ENCODE assay signal across 15 mouse cellular contexts in the genomic region with DNA sequence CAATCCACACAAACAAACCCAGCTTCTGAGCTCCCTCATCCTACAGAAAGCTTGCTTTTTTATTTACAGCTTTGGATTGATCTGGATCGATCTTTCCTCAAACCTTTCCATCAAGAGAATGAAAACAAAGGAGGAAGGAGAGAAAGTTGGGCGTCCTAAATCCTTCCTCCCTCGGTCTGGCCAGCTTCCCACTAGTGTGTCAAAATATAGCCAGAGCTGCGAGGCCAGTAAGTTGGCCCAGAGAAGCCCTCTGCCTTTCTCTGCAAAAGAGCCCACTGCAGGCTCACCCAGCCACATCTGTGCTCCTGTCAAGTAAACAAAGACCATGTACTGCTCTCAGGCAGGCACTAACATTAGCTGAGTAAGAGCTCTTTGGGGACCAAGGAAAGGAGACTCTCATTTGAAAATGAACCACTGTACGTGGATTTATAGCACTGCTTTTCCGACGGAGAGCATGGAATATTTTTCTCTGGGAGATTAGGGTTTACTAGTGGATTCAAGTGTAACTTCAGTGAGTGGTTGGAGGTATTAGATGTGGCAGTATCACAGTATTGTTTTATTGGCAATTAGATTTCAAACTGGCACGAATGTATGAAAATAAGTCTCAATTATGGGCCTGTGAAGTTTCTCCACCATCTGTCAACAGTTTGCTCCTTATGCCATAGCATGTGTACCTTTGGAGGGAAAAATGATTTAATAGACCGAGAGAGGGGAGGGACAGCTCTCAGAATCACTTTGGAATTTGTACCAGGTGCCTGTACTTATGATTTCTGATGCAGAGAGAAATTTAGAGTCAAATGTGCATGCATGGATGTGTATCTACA.
DNase-seq lines count a peak whose midpoint lies in the region; ATAC-seq and TF ChIP-seq lines count a peak whose summit lies in the region.
"Had no signal": no experiment of that assay in that cellular context is flagged by ENCODE, and none has a peak within 500 bp of the region (broad histone marks: within the 10 kb centered on the region; RNA-seq: fewer than 3 reads in every experiment).

No protein-coding gene starts in this region.

- no peaks in the 10 kb centered on the region for H3K36me3 ChIP-seq in heart, embryonic 11.5 days (ENCODE audit: control insufficient read depth, insufficient read depth, low read length)
- H3K36me3 ChIP-seq in lung, embryonic 14.5 days (ENCODE audit: insufficient read depth): no peaks in the 10 kb centered on the region
- H3K36me3 ChIP-seq in forebrain, embryonic 14.5 days (ENCODE audit: control insufficient read depth, insufficient read depth, low read length): no peaks in the 10 kb centered on the region
- H3K36me3 ChIP-seq in hindbrain, embryonic 16.5 days (ENCODE audit: control insufficient read depth, insufficient read depth, low read length): no peaks in the 10 kb centered on the region
- no peaks in the 10 kb centered on the region for H3K36me3 ChIP-seq in stomach, postnatal 0 days (ENCODE audit: control insufficient read depth, insufficient read depth, low read length)
- H3K36me3 ChIP-seq: kidney, embryonic 15.5 days; midbrain, embryonic 12.5 days had no signal

- DNase-seq in heart, postnatal 4 days: peak; percentile 20
- DNase-seq in lung, embryonic 14.5 days: peak; percentile 7
- DNase-seq in lung, postnatal 14 days: no peak
- DNase-seq in forebrain, embryonic 14.5 days (ENCODE audit: low spot score): peak; percentile 78
- DNase-seq in stomach, postnatal 0 days (ENCODE audit: low spot score): no peak
- no peak for DNase-seq in cerebellum, postnatal 4 days (ENCODE audit: low spot score in 2 of 2)
- DNase-seq: adrenal gland, adult 2 months; cerebellum, adult 9-10 months; lung, postnatal 36 days; retina, postnatal 1 day had no signal

- ATAC-seq in heart, embryonic 11.5 days (replicated peaks; ENCODE audit: insufficient number of reproducible peaks, low FRiP score, low TSS enrichment): no peak
- no peak for ATAC-seq in lung, embryonic 14.5 days (ENCODE audit: insufficient read depth)
- peak; percentile 63 for ATAC-seq in forebrain, embryonic 14.5 days
- no peak for ATAC-seq in hindbrain, embryonic 16.5 days
- no peak for ATAC-seq in stomach, postnatal 0 days (ENCODE audit: low FRiP score, low TSS enrichment)

- H3K27ac ChIP-seq in heart, embryonic 11.5 days (ENCODE audit: low read depth, low read length): no peak overlapping the region
- H3K27ac ChIP-seq in lung, embryonic 14.5 days (ENCODE audit: low read depth): no peak overlapping the region
- H3K27ac ChIP-seq in forebrain, embryonic 14.5 days (ENCODE audit: low read depth, low read length): peak overlapping the region; percentile 75
- peak overlapping the region; percentile 68 for H3K27ac ChIP-seq in hindbrain, embryonic 16.5 days (ENCODE audit: low read depth, low read length)
- no peak overlapping the region for H3K27ac ChIP-seq in stomach, postnatal 0 days (replicated peaks)
- H3K27ac ChIP-seq: kidney, embryonic 15.5 days; liver, embryonic 14.5 days; midbrain, embryonic 12.5 days had no signal

- 58% methylated on average over 9 of the region's 9 CpGs for WGBS in heart, embryonic 11.5 days (ENCODE audit: insufficient replicate concordance)
- 40% methylated on average over 9 of the region's 9 CpGs for WGBS in lung, embryonic 14.5 days
- WGBS in forebrain, embryonic 14.5 days: 56% methylated on average over 9 of the region's 9 CpGs
- 51% methylated on average over 9 of the region's 9 CpGs for WGBS in hindbrain, embryonic 16.5 days
- 42% methylated on average over 9 of the region's 9 CpGs for WGBS in stomach, postnatal 0 days

- H3K4me2 ChIP-seq in heart, embryonic 11.5 days: no peak overlapping the region
- no peak overlapping the region for H3K4me2 ChIP-seq in lung, embryonic 14.5 days
- no peak overlapping the region for H3K4me2 ChIP-seq in forebrain, embryonic 14.5 days (ENCODE audit: low read length)
- H3K4me2 ChIP-seq in hindbrain, embryonic 16.5 days (ENCODE audit: low read length): no peak overlapping the region
- no peak overlapping the region for H3K4me2 ChIP-seq in stomach, postnatal 0 days (replicated peaks; ENCODE audit: low read depth)
- H3K4me2 ChIP-seq: kidney, embryonic 15.5 days; midbrain, embryonic 12.5 days had no signal

- H3K4me3 ChIP-seq in heart, embryonic 11.5 days (ENCODE audit: low read depth, low read length): no peak overlapping the region
- no peak overlapping the region for H3K4me3 ChIP-seq in lung, embryonic 14.5 days (ENCODE audit: low read depth, low read length)
- no peak overlapping the region for H3K4me3 ChIP-seq in forebrain, embryonic 14.5 days (ENCODE audit: low read depth, low read length)
- H3K4me3 ChIP-seq in hindbrain, embryonic 16.5 days (ENCODE audit: low read length): no peak overlapping the region
- no peak overlapping the region for H3K4me3 ChIP-seq in stomach, postnatal 0 days (ENCODE audit: low read depth, low read length)
- H3K4me3 ChIP-seq: kidney, embryonic 15.5 days; midbrain, embryonic 12.5 days had no signal

- no peaks in the 10 kb centered on the region for H3K4me1 ChIP-seq in heart, embryonic 11.5 days (ENCODE audit: control insufficient read depth, insufficient read depth, low read length)
- H3K4me1 ChIP-seq in lung, embryonic 14.5 days (ENCODE audit: insufficient read depth): no peaks in the 10 kb centered on the region
- peaks cover 19% of the 10 kb centered on the region for H3K4me1 ChIP-seq in forebrain, embryonic 14.5 days (ENCODE audit: control insufficient read depth, insufficient read depth, low read length)
- H3K4me1 ChIP-seq in hindbrain, embryonic 16.5 days (ENCODE audit: control insufficient read depth, insufficient read depth, low read depth, low read length): peaks cover 7% of the 10 kb centered on the region
- H3K4me1 ChIP-seq in stomach, postnatal 0 days (replicated peaks; ENCODE audit: control insufficient read depth, insufficient read depth): no peaks in the 10 kb centered on the region
- H3K4me1 ChIP-seq: midbrain, embryonic 12.5 days had no signal

- H3K9ac ChIP-seq in heart, embryonic 11.5 days (ENCODE audit: low read depth, low read length): no peak overlapping the region
- H3K9ac ChIP-seq in lung, embryonic 14.5 days: no peak overlapping the region
- H3K9ac ChIP-seq in forebrain, embryonic 14.5 days (ENCODE audit: low read length): no peak overlapping the region
- no peak overlapping the region for H3K9ac ChIP-seq in hindbrain, embryonic 16.5 days (ENCODE audit: low read depth, low read length)
- H3K9ac ChIP-seq in stomach, postnatal 0 days (ENCODE audit: low read length): no peak overlapping the region
- H3K9ac ChIP-seq: kidney, embryonic 15.5 days; liver, embryonic 14.5 days; midbrain, embryonic 12.5 days had no signal

- TF ChIP-seq CTCF in lung, embryonic 14.5 days (IDR thresholded peaks at IDR 0.05; ENCODE audit: low read depth): no peak
- TF ChIP-seq CTCF in stomach, postnatal 0 days (IDR thresholded peaks at IDR 0.05; ENCODE audit: low read depth): no peak

- TF ChIP-seq EP300 in stomach, postnatal 0 days (optimal IDR thresholded peaks at IDR 0.05): no peak

- no peaks in the 10 kb centered on the region for H3K27me3 ChIP-seq in heart, embryonic 11.5 days (ENCODE audit: control insufficient read depth, insufficient read depth, low read length)
- no peaks in the 10 kb centered on the region for H3K27me3 ChIP-seq in lung, embryonic 14.5 days (ENCODE audit: insufficient read depth, low read length)
- no peaks in the 10 kb centered on the region for H3K27me3 ChIP-seq in forebrain, embryonic 14.5 days (replicated peaks; ENCODE audit: control insufficient read depth, insufficient read depth, low read length)
- no peaks in the 10 kb centered on the region for H3K27me3 ChIP-seq in hindbrain, embryonic 16.5 days (replicated peaks; ENCODE audit: control insufficient read depth, insufficient read depth, low read length)
- H3K27me3 ChIP-seq in stomach, postnatal 0 days (ENCODE audit: control insufficient read depth, insufficient read depth, low read length): no peaks in the 10 kb centered on the region
- H3K27me3 ChIP-seq: kidney, embryonic 15.5 days; midbrain, embryonic 12.5 days had no signal

- no peaks in the 10 kb centered on the region for H3K9me3 ChIP-seq in heart, embryonic 11.5 days (replicated peaks; ENCODE audit: control insufficient read depth, low read length)
- H3K9me3 ChIP-seq in lung, embryonic 14.5 days (ENCODE audit: low read depth, low read length): no peaks in the 10 kb centered on the region
- H3K9me3 ChIP-seq in forebrain, embryonic 14.5 days (replicated peaks; ENCODE audit: control insufficient read depth, low read length): no peaks in the 10 kb centered on the region
- no peaks in the 10 kb centered on the region for H3K9me3 ChIP-seq in hindbrain, embryonic 16.5 days (ENCODE audit: control insufficient read depth, low read length)
- H3K9me3 ChIP-seq in stomach, postnatal 0 days (ENCODE audit: control insufficient read depth, low read length): no peaks in the 10 kb centered on the region
- H3K9me3 ChIP-seq: kidney, embryonic 15.5 days; midbrain, embryonic 12.5 days had no signal

Comparison
In these comparisons a context has a peak if more than half of its experiments do, and no peak if none do; other contexts are left out.
1. DNase-seq: peak in heart, postnatal 4 days (single experiment), lung, embryonic 14.5 days (single experiment) and forebrain, embryonic 14.5 days (single experiment); none in lung, postnatal 14 days (single experiment), stomach, postnatal 0 days (single experiment) and cerebellum, postnatal 4 days (0 of 2).
2. H3K27ac ChIP-seq: peak in forebrain, embryonic 14.5 days (single experiment) and hindbrain, embryonic 16.5 days (single experiment); none in heart, embryonic 11.5 days (single experiment), lung, embryonic 14.5 days (single experiment) and stomach, postnatal 0 days (single experiment).